Mouse (Mus musculus): ENCODE results near the gene Xcr1.

GRCm38 (mm10) chr9:123862895-123863616, 1.2 kb upstream of the Xcr1 start:
- no peak for TF ChIP-seq CTCF (IDR thresholded peaks at IDR 0.05; ENCODE audit: borderline replicate concordance, insufficient read depth, low read length)
- TF ChIP-seq POLR2A (IDR thresholded peaks at IDR 0.05; ENCODE audit: low read depth, low read length) = no peak

All from embryonic fibroblast, embryonic 13.5 days (primary cell).